Mouse (Mus musculus) neutrophil, adult 5-6 weeks (primary cell): ENCODE results near the gene Snd1. TPM values are rescaled to one million over a fixed set of nuclear protein-coding genes. Genes with fewer than 3 reads are reported as not detected.
"Not testable (repeated sequence)": the region's sequence is repeated elsewhere in the genome, so short reads cannot be mapped to it uniquely, and the experiment has no call there.

Source experiments
- ATAC-seq: fragments of 151-379, 151-347 bp; 2 replicates; pipeline ENCODE4 v1.8.0; 2017; ENCODE audit warnings: mild to moderate bottlenecking, moderate TSS enrichment; ENCODE audit not compliant: insufficient number of reproducible peaks, poor library complexity, low FRiP score, severe bottlenecking; ENCODE audit errors: extremely low read depth
- total RNA-seq: library from RNA; stranded (forward); fragments of 200-1000 nt; gene quantifications from 2 replicates; pipeline ENCODE4 v1.2.3, GENCODE M21; 2017

Snd1 gene
- total RNA-seq, 1 experiment from 2014 or later: 44.2 TPM

DNA sequence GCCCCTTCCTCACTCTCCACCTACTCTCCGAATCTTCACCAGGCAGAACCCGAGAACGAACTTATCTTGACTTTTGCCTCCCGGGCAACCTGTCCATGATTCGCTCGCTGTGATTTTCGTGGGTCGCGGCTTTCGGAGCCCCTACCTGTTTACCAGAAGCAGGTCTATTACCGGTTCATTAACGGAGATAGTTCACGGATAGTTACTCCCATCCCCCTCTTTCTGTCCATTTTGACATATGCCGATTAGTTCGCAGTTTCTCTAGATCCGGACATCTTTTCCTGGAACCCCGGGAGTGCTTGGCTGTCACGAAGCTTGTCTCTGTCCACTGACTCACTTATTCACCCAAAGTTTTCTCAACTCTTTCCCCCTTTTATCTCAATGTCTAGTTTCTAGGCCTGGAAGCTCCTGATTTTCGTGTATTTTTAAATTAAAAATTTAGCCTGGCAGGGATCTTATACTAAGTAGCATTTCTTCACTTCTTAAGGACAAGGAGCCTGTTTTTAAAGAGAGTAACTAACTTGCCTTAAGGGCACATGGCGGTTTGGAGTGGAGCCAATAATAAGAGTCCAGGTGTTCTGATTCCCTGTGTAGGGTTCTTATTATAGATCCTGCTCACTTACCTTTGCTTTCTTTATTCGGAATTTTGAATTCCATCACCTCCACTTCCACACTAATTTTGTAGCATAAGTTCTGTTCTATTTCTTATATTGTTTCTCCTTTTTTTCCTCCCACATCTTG, 6.0 kb downstream of the Snd1 start:
- ATAC-seq: no peak

DNA sequence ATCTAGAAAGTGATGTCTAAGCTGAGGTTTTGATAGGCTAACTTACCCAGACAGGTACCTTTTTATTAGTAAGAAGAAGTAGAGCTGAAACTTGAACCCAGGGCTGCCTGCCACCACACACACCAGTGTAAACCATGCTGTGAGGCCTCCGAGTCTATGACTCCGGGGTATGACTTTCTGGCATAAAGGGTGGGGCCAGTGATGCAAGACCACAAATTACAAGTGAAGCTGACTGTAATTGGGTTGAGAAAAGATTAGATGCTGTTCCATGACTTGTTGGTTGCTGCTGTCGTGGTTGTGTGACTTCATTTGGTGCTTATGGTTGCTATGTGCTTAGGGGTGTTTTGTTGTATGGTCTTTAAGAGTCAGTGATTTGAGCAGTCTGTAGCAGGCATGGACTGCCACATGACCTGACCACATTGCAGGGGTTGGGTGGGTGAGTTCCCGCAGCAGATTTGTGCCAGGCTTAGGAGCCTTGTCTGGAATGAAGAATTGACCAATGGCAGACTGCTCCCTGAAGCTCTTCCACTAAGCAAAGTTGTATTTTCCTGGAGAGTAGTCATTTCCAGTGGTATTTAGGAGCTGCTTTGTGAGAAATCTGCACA, 7.9 kb downstream of the Snd1 start:
- ATAC-seq: no peak

DNA sequence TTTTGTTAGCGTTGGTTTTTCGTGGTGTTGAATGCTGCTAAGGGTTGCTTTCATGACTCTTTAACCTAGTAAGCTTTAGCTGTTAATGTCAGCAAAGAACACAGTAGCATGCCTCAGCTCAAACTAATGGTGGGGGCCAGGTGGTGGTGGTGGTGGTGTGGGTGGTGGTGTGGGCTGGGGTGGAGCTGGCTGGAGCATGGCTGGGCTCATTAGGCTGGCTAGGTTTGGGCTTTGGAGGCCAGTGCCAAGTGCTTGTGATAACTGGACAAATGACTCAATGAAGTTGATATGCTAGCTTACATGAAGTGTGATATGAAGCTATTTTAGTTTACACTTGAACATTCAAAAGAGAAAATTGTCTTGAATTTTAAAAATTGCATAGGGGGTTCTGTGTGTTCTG, 11.1 kb downstream of the Snd1 start:
- no peak for ATAC-seq

DNA sequence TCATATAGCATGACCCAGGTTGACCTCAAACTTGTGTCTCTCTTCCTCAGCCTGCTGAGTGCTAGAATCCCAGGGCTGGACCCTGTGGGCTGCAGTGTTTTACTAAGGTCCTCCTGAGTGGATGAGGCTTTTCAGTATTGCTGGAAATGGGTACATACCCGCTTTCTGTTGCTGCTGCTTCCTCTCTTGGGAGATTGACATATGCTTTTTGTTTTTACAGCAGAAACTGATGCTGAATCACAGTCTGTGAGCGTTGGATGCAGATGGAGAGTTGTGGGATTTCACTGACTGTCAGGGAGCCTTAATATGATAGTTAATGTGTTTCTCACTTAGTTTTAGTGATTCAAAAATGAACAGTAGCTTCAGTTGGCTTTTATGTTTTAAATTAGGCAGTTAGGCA, 11.5 kb downstream of the Snd1 start:
- no peak for ATAC-seq

DNA sequence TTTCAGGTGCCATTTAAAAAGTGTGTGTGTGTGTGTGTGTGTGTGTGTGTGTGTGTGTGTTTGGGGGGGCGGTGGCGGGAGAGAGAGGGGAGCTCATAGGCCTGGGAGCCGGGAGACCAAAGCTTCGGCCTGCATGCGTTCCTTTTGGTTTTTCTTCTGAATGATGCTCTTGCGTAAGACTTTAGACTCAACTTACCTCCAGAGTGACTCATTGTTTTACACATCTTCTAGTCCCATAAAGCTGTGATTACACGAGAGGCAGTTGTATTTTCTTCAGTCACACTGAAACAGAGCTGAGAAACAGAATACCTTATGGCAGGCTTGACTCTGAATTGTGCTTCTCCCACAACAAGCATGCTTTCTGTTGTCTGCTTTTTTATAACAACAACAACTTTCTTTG, 12.0 kb downstream of the Snd1 start:
- ATAC-seq: no peak

DNA sequence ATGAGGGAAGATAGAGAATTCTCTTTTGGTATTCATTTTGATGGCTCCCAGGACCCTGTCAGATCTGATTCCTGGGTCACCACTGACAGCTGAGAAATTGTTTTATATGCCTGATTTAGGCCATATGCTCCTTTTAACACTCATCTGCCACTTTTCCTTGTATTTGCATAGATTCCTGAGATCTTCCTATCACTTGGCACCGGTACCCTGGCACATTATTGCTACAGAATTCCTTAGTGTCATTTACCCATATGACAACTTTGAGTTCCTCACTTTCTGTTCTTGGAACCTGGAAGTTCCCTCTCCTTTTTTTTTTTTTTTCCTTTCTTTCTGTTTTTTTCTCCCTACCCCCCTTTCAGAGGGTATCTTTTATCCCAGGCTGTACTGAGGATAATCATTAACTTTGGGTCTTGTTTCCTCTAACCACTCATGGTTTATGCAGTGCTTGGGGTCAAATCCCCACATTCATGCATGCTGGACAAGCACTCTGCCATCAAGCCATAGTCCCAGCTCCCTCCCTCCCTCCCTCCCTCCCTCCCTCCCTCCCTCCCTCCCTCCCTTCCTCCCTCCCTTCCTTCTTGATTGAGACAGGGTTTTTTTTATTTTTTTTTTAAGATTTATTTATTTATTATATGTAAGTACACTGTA, 13.4 kb downstream of the Snd1 start:
- no peak for ATAC-seq

DNA sequence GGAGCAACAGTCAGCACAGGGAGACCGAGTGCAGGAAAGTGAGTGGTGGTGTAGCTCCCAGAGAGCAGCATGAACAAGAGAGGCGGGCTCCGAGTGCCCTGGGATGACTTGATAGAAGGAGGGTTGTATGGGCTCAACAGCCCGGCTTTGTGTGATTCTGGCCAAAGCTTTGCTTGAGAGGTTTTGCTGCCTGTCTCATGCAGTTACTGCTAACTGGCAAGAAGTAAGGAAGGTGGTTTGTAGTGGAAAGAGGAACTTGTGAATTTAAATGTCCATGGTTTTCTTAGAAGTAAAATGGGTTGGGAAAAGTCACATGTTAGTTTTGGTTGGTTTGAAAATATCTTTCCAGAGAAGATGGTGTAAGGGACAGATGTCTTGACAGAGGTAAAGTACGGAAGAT, 15.7 kb downstream of the Snd1 start:
- no peak for ATAC-seq

DNA sequence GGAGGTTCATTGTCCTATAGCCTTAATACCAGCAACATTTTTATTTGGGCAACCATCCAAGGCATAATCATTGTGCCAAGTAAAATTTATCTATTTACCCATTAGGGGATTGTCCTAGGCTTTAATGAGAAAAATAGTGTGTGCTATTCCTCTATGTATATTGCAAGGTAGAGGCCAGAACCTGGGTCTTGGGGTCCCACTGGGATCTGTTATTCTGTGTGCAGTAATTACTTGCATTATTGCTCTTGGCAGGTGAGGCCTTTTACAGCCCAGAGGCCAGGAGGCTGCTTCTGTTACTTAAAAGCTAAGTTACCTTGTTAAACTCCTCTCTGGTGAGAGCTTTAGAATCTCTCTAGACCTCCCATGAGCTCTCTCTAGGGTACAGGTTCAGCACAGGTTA, 16.3 kb downstream of the Snd1 start:
- no peak for ATAC-seq

DNA sequence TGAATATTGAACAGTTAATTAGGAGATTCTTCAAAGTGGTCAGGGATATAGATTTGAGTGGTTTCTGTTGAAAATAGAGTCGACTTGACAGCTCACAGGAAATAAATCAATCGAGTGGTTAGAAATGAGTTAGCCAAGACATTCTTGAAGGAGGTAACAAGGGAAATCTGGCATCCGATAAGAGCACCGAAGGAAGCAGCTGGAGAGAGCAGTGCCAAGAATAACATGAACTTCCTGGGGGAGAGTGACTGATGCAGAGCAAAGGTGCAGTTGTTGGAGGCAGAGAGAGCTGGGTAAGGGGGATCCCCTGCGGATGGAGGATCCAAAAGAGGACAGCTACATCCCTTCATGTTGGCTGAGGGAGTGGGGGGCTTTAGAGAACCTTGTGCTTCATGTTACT, 22.9 kb downstream of the Snd1 start:
- ATAC-seq: no peak

DNA sequence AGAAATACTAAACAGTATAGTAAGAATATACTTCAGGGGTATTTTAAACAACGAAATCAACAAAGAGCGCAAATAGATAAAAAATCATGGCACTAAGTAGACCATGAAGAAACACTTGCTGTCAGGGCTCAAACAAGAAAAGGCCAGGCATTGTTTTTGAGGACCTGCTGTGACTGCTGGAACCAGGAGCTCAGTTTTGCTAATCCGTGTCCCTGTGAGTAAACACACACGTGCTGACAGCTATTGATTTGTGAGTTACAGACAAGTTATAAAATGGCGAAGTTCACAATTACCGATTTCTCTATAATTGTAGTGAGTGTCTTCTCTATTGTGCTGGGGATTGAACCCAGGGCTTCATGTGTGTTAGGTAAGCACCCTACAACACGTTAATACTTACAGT, 27.6 kb downstream of the Snd1 start:
- no peak for ATAC-seq

DNA sequence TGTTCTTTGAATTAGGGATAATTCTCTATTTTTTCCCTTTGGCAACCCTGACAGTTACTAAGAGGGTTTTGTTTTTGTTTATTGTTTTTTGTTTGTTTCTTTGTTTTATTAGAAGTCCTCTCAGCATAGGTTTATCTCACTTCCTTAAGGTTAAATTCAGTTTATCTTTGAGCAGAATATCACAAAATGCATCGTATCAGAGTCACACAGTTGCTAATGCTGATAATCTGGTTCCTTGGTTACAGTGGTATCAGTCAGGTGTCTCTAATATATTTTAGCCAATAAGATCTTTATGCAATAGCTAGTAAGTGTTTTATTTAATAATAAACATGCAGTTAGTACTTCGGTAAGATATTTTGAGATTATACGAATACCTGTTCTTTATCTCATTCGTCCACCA, 28.2 kb downstream of the Snd1 start:
- no peak for ATAC-seq

DNA sequence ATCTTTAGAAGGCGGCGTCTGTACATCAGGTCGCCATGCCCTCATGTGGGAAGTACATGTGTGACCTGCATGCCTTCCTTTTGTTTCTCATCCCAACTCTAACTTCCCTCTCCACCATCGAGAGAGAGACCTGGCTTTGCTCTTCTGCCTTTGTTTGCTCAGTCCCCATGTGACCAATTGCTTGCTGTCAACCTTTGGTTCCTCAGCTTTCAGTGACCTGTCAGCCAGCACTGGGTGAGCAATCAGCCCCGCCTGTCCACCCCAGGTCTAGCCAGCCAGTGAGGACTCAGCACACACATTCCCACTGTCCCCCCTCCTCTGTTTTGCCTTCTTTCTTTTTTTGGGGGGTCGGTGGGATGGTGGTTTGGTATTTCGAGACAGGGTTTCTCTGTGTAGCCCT, 29.7 kb downstream of the Snd1 start:
- no peak for ATAC-seq

DNA sequence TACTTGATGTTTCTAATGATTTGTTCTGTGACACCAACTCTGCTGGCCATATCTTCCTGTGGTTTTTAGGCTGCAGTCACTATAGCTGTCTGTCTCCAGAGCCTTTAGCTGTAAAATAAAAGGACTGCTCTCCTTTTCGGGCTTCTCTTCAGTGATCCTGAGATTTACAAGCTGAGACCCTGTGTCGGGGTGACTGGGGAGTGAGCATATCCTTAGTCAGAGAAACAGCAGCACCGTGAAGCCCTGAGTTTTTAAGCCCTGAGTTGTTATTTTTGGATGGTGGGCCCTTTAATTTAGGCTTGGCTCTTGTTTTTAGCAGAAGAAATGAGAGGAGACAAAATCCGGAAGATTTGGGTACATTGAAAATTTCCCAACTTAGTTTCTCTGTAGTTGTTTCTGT, 32.8 kb downstream of the Snd1 start:
- ATAC-seq: no peak

DNA sequence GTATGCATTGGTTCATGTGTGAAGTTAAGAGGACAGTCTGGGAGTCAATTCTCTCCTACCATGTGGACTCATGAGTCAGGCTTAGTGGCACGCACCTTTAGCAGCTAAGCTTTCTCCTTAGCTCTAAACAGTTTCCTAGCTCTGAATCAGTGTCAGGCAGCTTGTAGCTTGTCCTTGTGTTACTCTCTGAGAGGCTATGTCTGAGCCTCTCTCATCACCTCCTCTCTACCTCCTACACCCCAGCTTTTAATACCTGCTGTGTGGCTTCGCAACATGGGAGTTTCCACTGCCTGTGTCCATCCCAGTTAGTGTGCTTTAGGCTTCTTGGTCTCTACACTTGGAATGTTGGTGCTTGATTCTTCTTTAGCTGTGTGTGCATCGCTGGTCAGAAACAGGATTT, 39.3 kb downstream of the Snd1 start:
- no peak for ATAC-seq

DNA sequence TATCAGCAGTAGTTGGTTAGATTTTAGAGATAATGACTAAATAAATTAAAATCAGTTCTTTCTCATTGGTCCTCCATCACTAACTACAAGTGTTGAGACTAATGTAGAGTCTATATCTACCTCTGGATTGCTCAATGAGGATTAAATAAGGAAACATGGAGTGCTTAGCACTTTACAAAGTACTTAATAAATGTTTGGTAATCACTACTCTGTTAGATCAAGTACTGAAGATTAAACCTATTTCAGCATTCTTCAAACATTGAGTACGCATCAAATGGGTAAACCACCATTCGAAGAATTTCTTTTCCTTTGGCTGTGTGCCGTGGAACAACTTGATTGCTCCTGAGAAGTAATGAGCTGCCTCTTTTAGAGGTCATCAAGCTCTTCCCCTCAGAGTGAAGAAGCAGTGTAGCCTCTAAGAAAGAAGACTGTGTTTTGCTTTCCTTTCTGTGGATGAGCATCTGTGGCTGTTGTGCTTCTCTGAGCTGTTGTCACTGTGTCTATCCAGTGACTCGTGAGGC, 40.0 kb downstream of the Snd1 start:
- ATAC-seq: no peak

DNA sequence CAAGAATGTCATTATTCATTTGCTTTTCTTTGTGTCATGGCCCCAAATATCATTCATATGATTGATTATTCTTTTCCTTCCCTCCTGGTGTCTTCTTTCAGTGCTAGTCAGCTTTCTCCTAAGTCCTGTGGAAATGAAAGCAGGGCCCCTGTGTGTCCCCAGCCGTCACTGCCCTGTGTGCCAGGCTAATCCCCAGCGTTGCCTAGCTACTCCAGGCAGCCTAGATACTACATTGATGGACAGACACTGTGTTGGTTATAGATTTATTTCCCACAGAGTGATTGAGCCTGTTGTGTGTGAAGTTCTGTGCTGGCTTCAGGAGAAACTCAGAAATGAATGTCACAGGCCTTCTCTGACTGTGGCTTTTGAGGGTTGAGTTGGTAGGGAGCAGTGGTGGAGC, 41.7 kb downstream of the Snd1 start:
- no peak for ATAC-seq

DNA sequence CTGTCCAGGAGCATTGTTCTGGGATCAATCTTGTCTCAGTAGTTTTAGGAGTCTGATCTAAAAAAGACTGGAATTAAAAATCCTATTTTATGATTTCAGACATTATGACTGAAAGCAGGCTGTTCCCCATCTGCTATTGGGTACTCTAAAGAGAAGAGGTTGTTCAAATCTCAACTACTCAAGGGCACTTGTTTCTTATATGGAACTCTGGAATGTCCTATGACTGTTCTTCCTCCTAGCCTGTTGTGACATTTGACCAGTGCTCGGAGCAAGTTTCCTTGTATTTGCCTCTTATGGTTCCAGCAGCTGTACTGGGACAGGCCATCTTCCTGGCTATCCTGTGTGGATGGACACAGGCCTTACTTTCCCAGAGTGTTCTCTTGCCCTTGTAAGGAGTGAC, 42.1 kb downstream of the Snd1 start:
- no peak for ATAC-seq

DNA sequence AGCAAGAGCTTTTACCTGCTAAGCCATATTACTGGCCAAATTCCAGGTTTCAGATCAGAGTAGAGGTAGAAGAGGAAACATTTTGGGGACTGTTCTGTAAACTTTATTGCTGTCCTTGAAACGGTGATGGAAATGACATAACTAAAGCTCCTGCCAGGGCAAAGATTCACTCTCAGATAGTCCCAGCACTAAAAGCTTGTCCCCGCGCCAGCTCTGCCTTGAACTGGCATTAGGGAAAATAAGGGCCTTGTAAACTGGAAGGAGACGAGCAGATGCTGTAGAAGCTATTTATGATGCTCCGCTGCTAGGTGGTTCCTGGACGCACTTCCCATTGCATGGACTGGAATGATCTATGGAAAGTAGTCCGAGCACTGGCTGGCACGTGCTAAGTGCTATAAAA, 44.5 kb downstream of the Snd1 start:
- no peak for ATAC-seq

DNA sequence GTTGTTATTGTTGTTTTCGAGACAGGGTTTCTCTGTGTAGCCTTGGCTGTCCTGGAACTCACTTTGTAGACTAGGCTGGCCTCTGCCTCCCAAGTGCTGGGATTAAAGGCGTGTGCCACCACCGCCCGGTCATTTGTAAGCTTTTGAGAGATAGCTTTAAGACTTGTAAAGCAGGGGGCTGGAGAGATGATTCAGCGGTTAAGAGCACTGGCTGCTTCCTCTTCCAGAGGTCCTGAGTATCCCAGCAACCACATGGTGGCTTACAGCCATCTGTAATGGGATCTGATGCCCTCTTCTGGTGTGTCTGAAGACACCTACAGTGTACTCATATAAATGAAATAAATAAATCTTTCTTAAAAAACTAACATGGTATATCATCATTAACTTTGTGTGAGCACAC, 45.8 kb downstream of the Snd1 start:
- not testable (repeated sequence) for ATAC-seq

DNA sequence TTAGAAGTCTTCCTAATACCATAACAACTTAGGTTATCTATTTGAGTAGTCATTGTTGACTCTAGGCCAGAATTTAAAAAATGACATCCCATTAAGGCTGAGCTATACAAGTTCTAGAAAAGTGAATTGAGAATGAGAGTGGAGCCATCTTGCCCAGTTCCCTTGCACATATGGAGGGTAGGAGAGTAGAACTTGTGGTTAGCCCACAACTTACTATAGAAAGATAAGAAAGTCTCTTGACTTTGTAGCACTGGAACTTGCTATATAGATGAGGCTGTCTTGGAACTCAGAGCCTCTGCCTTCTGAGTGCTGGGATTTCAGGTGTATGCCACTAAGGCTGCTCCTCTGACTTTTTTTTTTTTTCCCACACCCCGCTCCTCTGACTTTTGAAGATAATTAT, 46.5 kb downstream of the Snd1 start:
- ATAC-seq: no peak
